Mouse (Mus musculus) neural tube, embryonic 14.5 days (tissue): ENCODE measurements around the gene Abca14. TPM values are rescaled to one million over a fixed set of nuclear protein-coding genes. Genes with fewer than 3 reads are reported as not detected.
A peak's percentile ranks its signal among the peaks of the same experiment; 100 is the strongest.

ENCODE experiments used
- ATAC-seq: fragments of 200-750 bp; cut with Nextera tagmentation; 2 replicates; pipeline ENCODE4 v1.8.0; 2017; ENCODE audit warnings: low read depth, mild to moderate bottlenecking, moderate TSS enrichment, moderate library complexity
- H3K27ac ChIP-seq: fragments of 300-500 bp; sonication (generic); 2 replicates; pipeline ENCODE4 v1.5.1; 2014; ENCODE audit warnings: low read depth, mild to moderate bottlenecking, control low read depth, low read length, moderate library complexity, mixed read lengths
- H3K27me3 ChIP-seq: fragments of 300-500 bp; sonication (generic); 2 replicates; pipeline ENCODE4 v1.6.1; 2014; ENCODE audit warnings: low read length; ENCODE audit not compliant: control insufficient read depth, insufficient read depth
- H3K36me3 ChIP-seq: fragments of 300-500 bp; sonication (generic); 2 replicates; pipeline ENCODE4 v1.6.1; 2014; ENCODE audit warnings: low read length, mixed read lengths; ENCODE audit not compliant: control insufficient read depth, insufficient read depth
- H3K4me1 ChIP-seq: fragments of 300-500 bp; sonication (generic); 2 replicates; pipeline ENCODE4 v1.6.1; 2014; ENCODE audit warnings: low read length; ENCODE audit not compliant: control insufficient read depth, insufficient read depth
- H3K4me2 ChIP-seq: fragments of 300-500 bp; sonication (generic); 2 replicates; pipeline ENCODE4 v1.6.1; 2014; ENCODE audit warnings: mild to moderate bottlenecking, low read depth, low read length, control low read depth
- H3K4me3 ChIP-seq: fragments of 300-500 bp; sonication (generic); 2 replicates; pipeline ENCODE4 v1.5.1; 2014; ENCODE audit warnings: low read depth, low read length, control low read depth, mixed read lengths
- H3K9ac ChIP-seq: fragments of 300-500 bp; sonication (generic); replicated peaks from 2 replicates; pipeline ENCODE4 v1.6.1; 2014; ENCODE audit warnings: low read depth, mild to moderate bottlenecking, control low read depth, low read length, mixed read lengths
- H3K9me3 ChIP-seq: fragments of 300-500 bp; sonication (generic); 2 replicates; pipeline ENCODE4 v1.6.1; 2016; ENCODE audit warnings: low read length; ENCODE audit not compliant: control insufficient read depth
- WGBS: fragments of 180-500 bp; shearing (Covaris S2); extraction: QIAGEN DNeasy Blood & Tissue Kit; methylation state at CpG from one replicate; pipeline ENCODE4 v1.1.7; 2014; 5-methylcytosine and 5-hydroxymethylcytosine counted together
- polyA plus RNA-seq: library from polyadenylated mRNA; unstranded; fragments of >200 nt; fragmentation: Nextera tagmentation; extraction: Ambion mirVana; gene quantifications from 2 replicates; pipeline ENCODE4 v1.2.1, GENCODE M21; 2014

Abca14 gene
- polyA plus RNA-seq, 1 experiment from 2014 or later, result not detected

DNA sequence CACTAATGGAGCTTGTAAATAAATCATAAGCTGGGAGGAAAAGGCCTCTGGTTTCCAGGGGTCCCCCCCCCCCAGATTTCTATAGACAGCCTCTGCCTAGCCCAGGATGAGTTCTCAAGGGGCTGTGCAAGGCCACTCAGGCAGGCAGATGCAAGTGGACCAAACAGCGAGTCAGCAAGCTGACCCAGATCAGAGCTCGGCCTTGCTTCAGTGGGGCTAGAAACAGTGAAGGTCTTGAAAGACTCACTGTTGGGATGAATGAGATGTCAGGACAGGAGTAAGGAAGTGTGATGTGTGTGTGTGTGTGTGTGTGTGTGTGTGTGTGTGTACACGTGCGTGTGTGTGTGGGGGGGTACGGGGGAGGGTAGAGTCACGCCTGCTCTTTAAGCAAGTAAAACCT is 10.9 kb upstream of the Abca14 start:
- ATAC-seq, result no peak
- Histone ChIP-seq H3K27ac (no peak overlapping the region), H3K4me3 (no peak overlapping the region), H3K4me2 (no peak overlapping the region), H3K36me3 (no peaks in the 10 kb centered on the region), H3K4me1 (no peaks in the 10 kb centered on the region), H3K27me3 (no peaks in the 10 kb centered on the region), H3K9me3 (no peaks in the 10 kb centered on the region), H3K9ac (no peak overlapping the region)
- WGBS, result 89% methylated on average over 6 of the region's 6 CpGs

DNA sequence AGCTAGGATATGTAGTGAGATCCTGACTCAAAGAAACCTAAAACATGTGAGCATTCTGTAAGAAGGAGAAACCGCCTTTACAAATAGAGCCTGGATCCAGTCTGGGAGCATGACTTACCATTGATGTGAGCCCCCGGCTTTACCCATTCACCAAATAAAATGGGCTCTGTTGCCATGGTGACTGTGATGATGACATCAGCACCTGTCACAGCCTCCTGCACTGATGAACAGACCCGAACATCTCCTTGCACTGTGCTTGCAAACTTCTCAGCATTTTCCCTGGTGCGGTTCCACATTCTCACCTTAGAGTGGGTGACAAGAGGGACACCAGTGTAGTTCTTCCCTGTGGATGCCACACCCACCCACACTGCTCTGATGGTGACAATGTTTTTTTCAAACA is 8.6 kb upstream of the Abca14 start:
- no peaks in the 10 kb centered on the region for H3K27me3 ChIP-seq
- H3K9ac ChIP-seq, result no peak overlapping the region
- H3K4me2 ChIP-seq, result no peak overlapping the region
- no peaks in the 10 kb centered on the region for H3K9me3 ChIP-seq
- H3K36me3 ChIP-seq, result no peaks in the 10 kb centered on the region
- 67% methylated on average over 4 of the region's 4 CpGs for WGBS
- no peak overlapping the region for H3K27ac ChIP-seq
- no peak for ATAC-seq
- H3K4me1 ChIP-seq, result no peaks in the 10 kb centered on the region
- H3K4me3 ChIP-seq, result no peak overlapping the region

DNA sequence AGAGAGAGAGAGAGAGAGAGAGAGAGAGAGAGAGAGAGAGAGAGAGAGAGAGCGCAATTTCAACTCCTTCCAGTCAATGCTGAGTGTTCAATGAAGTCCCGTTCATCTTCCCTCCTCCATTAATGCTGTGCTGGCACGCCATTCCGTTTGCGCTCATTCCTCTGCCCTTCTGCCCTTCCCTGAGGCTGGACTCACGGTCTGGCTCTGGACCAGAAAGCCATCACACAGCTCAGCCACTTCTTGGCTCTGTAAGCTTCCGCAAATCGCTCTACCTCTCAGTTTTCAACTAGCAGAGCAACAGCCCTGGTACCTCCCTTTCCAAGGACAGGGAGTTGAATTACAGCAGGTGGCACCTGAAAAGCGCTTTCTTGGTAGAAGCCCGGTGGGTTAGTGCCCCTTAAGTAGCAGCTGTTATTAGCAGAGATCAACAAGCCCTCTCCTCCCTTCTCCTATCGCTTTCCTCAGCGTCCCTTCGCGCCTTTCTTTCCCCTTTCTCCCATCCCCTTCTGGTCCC is 2.5 kb upstream of the Abca14 start:
- no peak for ATAC-seq
- Histone ChIP-seq H3K9ac (no peak overlapping the region), H3K36me3 (no peaks in the 10 kb centered on the region), H3K4me2 (peak overlapping the region; percentile 17), H3K9me3 (no peaks in the 10 kb centered on the region), H3K27me3 (peaks cover 2% of the 10 kb centered on the region), H3K4me3 (0 out of 2 replicates have a peak overlapping the region, but pooled peaks have one; percentile 20), H3K27ac (no peak overlapping the region), H3K4me1 (no peaks in the 10 kb centered on the region)
- WGBS, result 3% methylated on average over 14 of the region's 14 CpGs

DNA sequence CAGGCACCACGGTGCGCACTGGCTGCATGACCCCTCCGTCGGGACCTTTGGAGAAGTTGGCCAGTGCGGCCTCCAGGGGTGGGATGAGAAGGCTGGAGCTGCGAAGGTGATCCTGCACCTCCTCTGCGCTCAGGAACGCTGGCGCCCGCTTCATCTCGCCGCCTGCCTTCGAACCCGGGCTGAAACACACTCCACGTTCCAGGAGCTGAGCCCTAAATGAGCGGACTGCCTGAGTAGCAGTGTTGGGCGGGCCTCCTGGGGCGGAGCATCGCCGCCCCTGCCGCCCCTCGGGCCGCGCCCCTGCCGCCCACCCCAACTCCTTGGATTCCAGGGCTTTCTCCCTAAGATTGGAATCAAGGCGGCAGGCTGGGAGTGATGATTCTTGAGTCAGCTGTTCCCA is 2.0 kb upstream of the Abca14 start, which contains the start of gene Crym:
Gene Crym (minus strand): TSS at position 341 of the 400 bp plus-strand sequence.
- Histone ChIP-seq H3K4me3 (peak within 1 kb of the TSS; percentile 20; the same call in 1 of the 2 replicates), H3K27me3 (peaks cover 2% of the 10 kb centered on the region), H3K9ac (no peak within 1 kb of the TSS), H3K4me2 (peak within 1 kb of the TSS; percentile 17), H3K9me3 (no peaks in the 10 kb centered on the region), H3K4me1 (no peaks in the 10 kb centered on the region), H3K27ac (no peak within 1 kb of the TSS), H3K36me3 (no peaks in the 10 kb centered on the region)
- no peak for ATAC-seq
- 3% methylated on average over 25 of the region's 26 CpGs for WGBS

DNA sequence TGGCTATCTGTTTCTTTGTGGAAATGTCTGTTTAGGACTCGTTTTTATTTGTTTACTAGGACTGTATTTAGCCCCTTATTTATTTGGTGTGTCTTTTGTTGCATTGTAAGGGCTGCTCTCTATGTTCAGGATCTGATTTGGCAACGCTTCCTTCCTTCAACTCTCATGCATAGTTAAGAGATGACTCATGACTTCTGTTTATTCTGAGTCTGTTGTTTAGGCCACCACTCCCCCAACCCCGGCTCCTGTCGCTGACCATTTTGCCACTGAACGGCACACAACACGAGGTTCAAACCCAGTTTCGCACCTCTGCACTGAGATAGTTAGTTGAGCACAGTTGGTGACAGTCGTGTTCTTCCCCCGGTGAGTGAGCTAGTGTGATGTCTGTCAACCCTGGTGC is 2.2 kb downstream of the Abca14 start:
- no peak overlapping the region for H3K9ac ChIP-seq
- no peak overlapping the region for H3K27ac ChIP-seq
- H3K36me3 ChIP-seq, result no peaks in the 10 kb centered on the region
- no peaks in the 10 kb centered on the region for H3K4me1 ChIP-seq
- peaks cover 2% of the 10 kb centered on the region for H3K27me3 ChIP-seq
- H3K4me2 ChIP-seq, result no peak overlapping the region
- H3K9me3 ChIP-seq, result no peaks in the 10 kb centered on the region
- no peak overlapping the region for H3K4me3 ChIP-seq
- ATAC-seq, result no peak
- 71% methylated on average over 9 of the region's 9 CpGs for WGBS

DNA sequence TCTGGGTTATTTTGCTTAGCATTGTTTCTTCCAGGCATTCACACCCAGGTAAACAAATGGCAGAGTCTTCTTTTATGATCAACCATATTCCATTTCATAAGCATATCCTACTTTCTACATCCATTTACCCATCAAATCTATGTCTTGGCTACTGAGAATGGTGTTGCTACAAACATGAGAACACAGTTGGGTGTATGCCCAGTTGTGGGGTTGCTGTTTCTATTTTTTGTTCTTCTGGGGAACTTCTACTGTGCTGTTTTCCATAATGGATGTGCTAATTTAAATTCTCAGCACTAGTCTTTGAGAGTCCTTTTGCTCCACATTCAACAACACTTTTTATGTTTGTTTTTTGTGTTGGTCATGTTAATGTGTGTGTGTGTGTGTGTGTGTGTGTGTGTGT is 24.8 kb downstream of the Abca14 start:
- no peaks in the 10 kb centered on the region for H3K4me1 ChIP-seq
- no peak for ATAC-seq
- no peak overlapping the region for H3K9ac ChIP-seq
- H3K4me3 ChIP-seq, result no peak overlapping the region
- no peaks in the 10 kb centered on the region for H3K27me3 ChIP-seq
- H3K36me3 ChIP-seq, result no peaks in the 10 kb centered on the region
- H3K9me3 ChIP-seq, result no peaks in the 10 kb centered on the region
- H3K27ac ChIP-seq, result no peak overlapping the region
- no peak overlapping the region for H3K4me2 ChIP-seq

DNA sequence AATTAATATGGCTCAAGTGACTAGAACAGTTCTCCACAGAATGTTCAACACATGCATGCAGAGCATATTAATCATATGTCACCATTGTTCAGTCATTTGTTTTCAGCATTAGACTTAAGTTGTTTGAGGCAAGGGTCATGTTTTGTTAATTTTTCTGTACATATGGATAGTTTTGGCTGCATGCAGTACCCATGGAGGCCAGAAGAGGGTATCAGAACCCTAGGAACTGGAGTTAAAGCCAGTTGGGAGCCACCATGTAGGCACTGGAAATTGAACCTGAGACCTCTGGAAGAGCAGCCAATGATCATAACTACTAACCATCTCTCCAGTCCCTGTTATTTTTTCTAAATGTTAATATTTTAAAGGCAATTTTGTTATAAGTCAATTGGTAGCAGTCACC is 37.3 kb downstream of the Abca14 start:
- Histone ChIP-seq H3K36me3 (no peaks in the 10 kb centered on the region), H3K4me2 (no peak overlapping the region), H3K4me1 (no peaks in the 10 kb centered on the region), H3K4me3 (no peak overlapping the region), H3K9me3 (no peaks in the 10 kb centered on the region), H3K27me3 (no peaks in the 10 kb centered on the region), H3K27ac (no peak overlapping the region), H3K9ac (no peak overlapping the region)
- no peak for ATAC-seq

DNA sequence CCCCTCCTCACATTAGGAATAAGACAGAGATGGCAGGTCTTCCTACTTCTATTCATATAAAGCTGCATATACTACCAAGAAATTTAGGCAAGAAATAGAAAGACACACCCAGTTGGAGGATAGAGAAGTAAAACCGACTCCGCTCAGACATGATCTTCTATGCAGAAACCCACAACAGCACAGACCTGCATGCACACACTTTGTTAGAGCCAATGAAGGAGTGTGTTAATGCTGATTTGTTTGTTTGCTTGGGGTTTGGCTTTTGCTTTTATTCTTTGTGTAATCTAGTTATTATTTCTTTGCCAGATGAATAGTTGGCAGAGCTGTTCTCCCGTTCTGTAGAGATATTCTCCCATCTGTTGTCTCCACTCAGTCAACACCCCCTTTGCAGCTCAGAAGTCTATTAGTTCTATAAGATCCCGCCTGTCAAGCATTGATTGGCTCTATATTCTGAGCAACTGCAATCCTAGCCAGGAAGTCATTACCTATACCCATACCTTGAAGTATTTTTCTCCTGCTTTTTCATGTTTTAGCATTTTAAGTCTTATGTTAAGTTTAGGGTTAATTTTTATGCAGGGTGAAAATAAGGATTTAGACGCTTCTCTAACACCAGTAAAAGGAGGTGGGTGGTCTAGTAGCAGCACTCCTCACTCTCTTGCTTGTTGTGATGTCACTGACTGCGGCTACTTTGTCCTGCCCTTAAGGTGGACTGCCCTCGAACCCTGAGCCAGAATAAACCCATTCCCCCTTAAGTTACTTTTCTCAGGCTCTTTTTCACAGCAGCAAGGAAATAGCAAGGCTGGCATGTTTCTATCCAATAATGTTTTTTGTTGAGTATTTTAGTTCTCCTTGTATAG is 67.6 kb downstream of the Abca14 start:
- H3K27me3 ChIP-seq, result no peaks in the 10 kb centered on the region
- 84% methylated on average over 7 of the region's 7 CpGs for WGBS
- ATAC-seq, result no peak
- no peak overlapping the region for H3K27ac ChIP-seq
- H3K4me3 ChIP-seq, result no peak overlapping the region
- no peaks in the 10 kb centered on the region for H3K9me3 ChIP-seq
- no peak overlapping the region for H3K9ac ChIP-seq
- no peak overlapping the region for H3K4me2 ChIP-seq
- no peaks in the 10 kb centered on the region for H3K36me3 ChIP-seq
- H3K4me1 ChIP-seq, result no peaks in the 10 kb centered on the region

DNA sequence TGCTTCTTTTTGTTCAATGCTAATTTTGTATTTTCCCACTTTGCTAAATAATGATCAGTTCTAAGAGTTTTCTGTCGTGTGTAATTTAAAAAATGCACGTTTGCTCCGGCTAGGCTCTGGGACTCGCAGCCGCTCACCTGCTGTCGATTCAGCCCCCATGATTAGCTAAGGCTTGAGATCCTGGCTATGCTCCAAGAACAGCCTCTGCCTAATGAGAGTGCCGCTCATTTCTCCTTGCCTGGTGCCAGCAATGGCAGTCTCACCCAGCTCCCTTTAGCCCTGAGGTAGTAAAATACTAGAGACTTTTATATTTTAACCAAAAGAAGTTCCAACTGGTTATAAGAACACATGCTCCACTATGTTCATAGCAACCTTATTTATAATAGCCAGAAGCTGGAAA is 68.3 kb downstream of the Abca14 start:
- ATAC-seq, result peak; percentile 38; the same call in 1 of the 2 replicates
- Histone ChIP-seq H3K27ac (no peak overlapping the region), H3K27me3 (no peaks in the 10 kb centered on the region), H3K4me1 (no peaks in the 10 kb centered on the region), H3K4me2 (no peak overlapping the region), H3K9me3 (no peaks in the 10 kb centered on the region), H3K36me3 (no peaks in the 10 kb centered on the region), H3K9ac (no peak overlapping the region), H3K4me3 (no peak overlapping the region)
- 56% methylated on average over 7 of the region's 7 CpGs for WGBS
